Mouse (Mus musculus) MEL (cell line): ENCODE results near the gene Ccs. TPM values are rescaled to one million over a fixed set of nuclear protein-coding genes. Genes with fewer than 3 reads are reported as not detected.

Source experiments
- DNase-seq: peaks from one replicate; pipeline ENCODE4 v3.0.0; 2011; ENCODE audit warnings: low read depth, low spot score
- H3K27ac ChIP-seq: 2 replicates; pipeline ENCODE4 v1.5.1; 2012; ENCODE audit warnings: low read depth, mild to moderate bottlenecking, control low read depth, low read length, moderate library complexity; ENCODE audit not compliant: control insufficient read depth
- H3K27me3 ChIP-seq, 2 experiments: fragments of 150-350 bp in 1 of 2; sonication (generic) in 1 of 2; 2 replicates each; pipeline ENCODE4 v1.6.1; 2012; ENCODE audit warnings: low read length in 2 of 2, mild to moderate bottlenecking in 2 of 2, improper control_type of control experiment in 1 of 2, moderate library complexity in 1 of 2; ENCODE audit not compliant: insufficient read depth in 2 of 2, control insufficient read depth in 1 of 2
- H3K36me3 ChIP-seq, 2 experiments: 2 replicates each; pipeline ENCODE4 v1.6.1; 2012 to 2014; ENCODE audit warnings: low read length in 2 of 2, improper control_type of control experiment in 1 of 2, inconsistent platforms in 1 of 2, mild to moderate bottlenecking in 1 of 2; ENCODE audit not compliant: insufficient read depth in 2 of 2, control insufficient read depth in 1 of 2
- H3K4me1 ChIP-seq, 2 experiments: fragments of 150-350 bp in 1 of 2; sonication (generic) in 1 of 2; 2 replicates each; pipeline ENCODE4 v1.6.1; 2012; ENCODE audit warnings: low read length in 2 of 2, improper control_type of control experiment in 1 of 2, mild to moderate bottlenecking in 1 of 2; ENCODE audit not compliant: insufficient read depth in 2 of 2, control insufficient read depth in 1 of 2
- H3K4me3 ChIP-seq, 2 experiments: fragments of 150-350 bp in 1 of 2; sonication (generic) in 1 of 2; 2 replicates each; pipeline ENCODE4 v1.5.1; 2012; ENCODE audit warnings: low read depth in 2 of 2, low read length in 2 of 2, mild to moderate bottlenecking in 2 of 2, moderate library complexity in 2 of 2, control low read depth in 1 of 2, improper control_type of control experiment in 1 of 2; ENCODE audit not compliant: control insufficient read depth in 1 of 2, insufficient read depth in 1 of 2
- H3K79me2 ChIP-seq: 2 replicates; pipeline ENCODE4 v1.6.1; 2012; ENCODE audit warnings: mild to moderate bottlenecking, low read length, moderate library complexity; ENCODE audit not compliant: control insufficient read depth, poor library complexity, insufficient read depth
- H3K9ac ChIP-seq: 2 replicates; pipeline ENCODE4 v1.6.1; 2012; ENCODE audit warnings: low read depth, mild to moderate bottlenecking, control low read depth, low read length, moderate library complexity; ENCODE audit not compliant: control insufficient read depth, poor library complexity, severe bottlenecking
- H3K9me3 ChIP-seq: fragments of 150-350 bp; sonication (generic); replicated peaks from 2 replicates; pipeline ENCODE4 v1.6.1; 2012; ENCODE audit warnings: mild to moderate bottlenecking, low read length, improper control_type of control experiment, moderate library complexity; ENCODE audit not compliant: insufficient read depth
- BHLHE40 ChIP-seq: IDR thresholded peaks from 2 replicates; pipeline ENCODE4 v1.6.1; 2012; ENCODE audit warnings: low read depth, mild to moderate bottlenecking, inconsistent platforms, low read length, improper control_type of control experiment, borderline replicate concordance
- CHD1 ChIP-seq: IDR thresholded peaks from 2 replicates; pipeline ENCODE4 v1.6.1; 2012; ENCODE audit warnings: low read depth, mild to moderate bottlenecking, inconsistent platforms, low read length, improper control_type of control experiment
- CHD2 ChIP-seq: IDR thresholded peaks from 2 replicates; pipeline ENCODE4 v1.6.1; 2011; ENCODE audit warnings: low read length, improper control_type of control experiment
- CTCF ChIP-seq, 3 experiments: IDR thresholded peaks in 2 of 3; conservative IDR thresholded peaks in 1 of 3; 2 replicates each; pipeline ENCODE4 v1.5.1; 2011 to 2012; ENCODE audit warnings: low read length in 3 of 3, low read depth in 2 of 3, mild to moderate bottlenecking in 2 of 3, improper control_type of control experiment in 1 of 3, inconsistent platforms in 1 of 3, mixed read lengths in 1 of 3, moderate library complexity in 1 of 3; ENCODE audit not compliant: control insufficient read depth in 1 of 3, insufficient read depth in 1 of 3, poor library complexity in 1 of 3, severe bottlenecking in 1 of 3
- EP300 ChIP-seq, 2 experiments: IDR thresholded peaks; 2 replicates each; pipeline ENCODE4 v1.6.1; 2011; ENCODE audit warnings: improper control_type of control experiment in 2 of 2, low read length in 2 of 2, low read depth in 1 of 2, mild to moderate bottlenecking in 1 of 2
- ETS1 ChIP-seq: IDR thresholded peaks from 2 replicates; pipeline ENCODE4 v1.6.1; 2012; ENCODE audit warnings: low read depth, mild to moderate bottlenecking, inconsistent platforms, low read length, improper control_type of control experiment, moderate library complexity
- GABPA ChIP-seq: IDR thresholded peaks from 2 replicates; pipeline ENCODE4 v1.6.1; 2012; ENCODE audit warnings: low read depth, mild to moderate bottlenecking, inconsistent platforms, low read length, improper control_type of control experiment, moderate library complexity
- GATA1 ChIP-seq: IDR thresholded peaks from 2 replicates; pipeline ENCODE4 v1.6.1; 2011; ENCODE audit warnings: low read depth, low read length, improper control_type of control experiment
- HCFC1 ChIP-seq: IDR thresholded peaks from 2 replicates; pipeline ENCODE4 v1.6.1; 2012; ENCODE audit warnings: low read depth, mild to moderate bottlenecking, inconsistent platforms, low read length, improper control_type of control experiment, moderate library complexity
- JUND ChIP-seq: IDR thresholded peaks from 2 replicates; pipeline ENCODE4 v1.6.1; 2011; ENCODE audit warnings: low read depth, mild to moderate bottlenecking, improper control_type of control experiment, low read length
- KAT2A ChIP-seq: conservative IDR thresholded peaks from 2 replicates; pipeline ENCODE4 v1.6.1; 2012; ENCODE audit warnings: low read depth, low read length, improper control_type of control experiment, inconsistent platforms
- MAFK ChIP-seq: IDR thresholded peaks from 2 replicates; pipeline ENCODE4 v1.6.1; 2011; ENCODE audit warnings: low read depth, mild to moderate bottlenecking, low read length, improper control_type of control experiment, borderline replicate concordance
- MAZ ChIP-seq: IDR thresholded peaks from 2 replicates; pipeline ENCODE4 v1.6.1; 2012; ENCODE audit warnings: low read depth, mild to moderate bottlenecking, inconsistent platforms, low read length, improper control_type of control experiment
- MXI1 ChIP-seq: IDR thresholded peaks from 2 replicates; pipeline ENCODE4 v1.6.1; 2011; ENCODE audit warnings: mild to moderate bottlenecking, low read depth, low read length, improper control_type of control experiment
- MYC ChIP-seq: IDR thresholded peaks from 2 replicates; pipeline ENCODE4 v1.6.1; 2011; ENCODE audit warnings: low read depth, mild to moderate bottlenecking, low read length, improper control_type of control experiment, moderate library complexity
- NRF1 ChIP-seq: IDR thresholded peaks from 2 replicates; pipeline ENCODE4 v1.6.1; 2014; ENCODE audit warnings: low read depth, mild to moderate bottlenecking, inconsistent platforms, low read length, improper control_type of control experiment, moderate library complexity; ENCODE audit not compliant: poor library complexity, insufficient read depth, severe bottlenecking
- POLR2A ChIP-seq, 2 experiments: IDR thresholded peaks; 2 replicates each; pipeline ENCODE4 v1.6.1; 2011 to 2012; ENCODE audit warnings: low read length in 2 of 2, mild to moderate bottlenecking in 2 of 2, control low read depth in 1 of 2, improper control_type of control experiment in 1 of 2, low read depth in 1 of 2, moderate library complexity in 1 of 2; ENCODE audit not compliant: control insufficient read depth in 1 of 2, insufficient read depth in 1 of 2, poor library complexity in 1 of 2
- POLR2AphosphoS2 ChIP-seq: IDR thresholded peaks from 2 replicates; pipeline ENCODE4 v1.6.1; 2011; ENCODE audit warnings: low read length, improper control_type of control experiment
- POLR2AphosphoS5 ChIP-seq: IDR thresholded peaks from 2 replicates; pipeline ENCODE4 v1.6.1; 2012; ENCODE audit warnings: low read depth, borderline replicate concordance, mild to moderate bottlenecking, inconsistent platforms, low read length, moderate library complexity, mixed read lengths
- RAD21 ChIP-seq: IDR thresholded peaks from 2 replicates; pipeline ENCODE4 v1.6.1; 2011; ENCODE audit warnings: mild to moderate bottlenecking, low read depth, low read length, improper control_type of control experiment
- SIN3A ChIP-seq: IDR thresholded peaks from 2 replicates; pipeline ENCODE4 v1.6.1; 2012; ENCODE audit warnings: low read length, improper control_type of control experiment, inconsistent platforms
- SMC3 ChIP-seq: IDR thresholded peaks from 2 replicates; pipeline ENCODE4 v1.6.1; 2011; ENCODE audit warnings: low read depth, low read length, improper control_type of control experiment
- TAL1 ChIP-seq: IDR thresholded peaks from 2 replicates; pipeline ENCODE4 v1.6.1; 2012; ENCODE audit warnings: mild to moderate bottlenecking, inconsistent platforms, low read length, moderate library complexity, mixed read lengths
- TBP ChIP-seq: IDR thresholded peaks from 2 replicates; pipeline ENCODE4 v1.8.0; 2011; ENCODE audit warnings: low read depth, low read length, improper control_type of control experiment
- UBTF ChIP-seq: IDR thresholded peaks from 2 replicates; pipeline ENCODE4 v1.6.1; 2012; ENCODE audit warnings: low read depth, mild to moderate bottlenecking, inconsistent platforms, low read length, improper control_type of control experiment, moderate library complexity, borderline replicate concordance; ENCODE audit not compliant: insufficient read depth
- USF1 ChIP-seq: IDR thresholded peaks from 2 replicates; pipeline ENCODE4 v1.6.1; 2014; ENCODE audit warnings: low read depth, mild to moderate bottlenecking, inconsistent platforms, low read length, improper control_type of control experiment, moderate library complexity
- ZKSCAN1 ChIP-seq: IDR thresholded peaks from 2 replicates; pipeline ENCODE4 v1.6.1; 2012; ENCODE audit warnings: low read depth, mild to moderate bottlenecking, inconsistent platforms, low read length, improper control_type of control experiment, moderate library complexity
- ZNF384 ChIP-seq: IDR thresholded peaks from 2 replicates; pipeline ENCODE4 v1.6.1; 2012; ENCODE audit warnings: low read depth, mild to moderate bottlenecking, inconsistent platforms, low read length, improper control_type of control experiment
- polyA plus RNA-seq, 2 experiments: library from polyadenylated mRNA; stranded (reverse) in 1 of 2; unstranded in 1 of 2; fragments of >175 nt in 1 of 2; fragments of >200 nt in 1 of 2; gene quantifications; 2 replicates each; pipeline versions ENCODE4 v1.2.1 to v1.2.4; 2012; ENCODE audit warnings: low replicate concordance in 2 of 2, low read depth in 1 of 2; ENCODE audit not compliant: insufficient read length in 2 of 2, insufficient read depth in 1 of 2, missing spikeins in 1 of 2
- total RNA-seq: library from RNA; depleted of rRNA; stranded (reverse); fragments of 300-350 nt; gene quantifications from 2 replicates; pipeline ENCODE4 v1.2.3, GENCODE M21; 2012

The Ccs gene
- total and polyA plus RNA-seq, 3 experiments, result 48.3 to 56.6 TPM; not detected in 1

DNA sequence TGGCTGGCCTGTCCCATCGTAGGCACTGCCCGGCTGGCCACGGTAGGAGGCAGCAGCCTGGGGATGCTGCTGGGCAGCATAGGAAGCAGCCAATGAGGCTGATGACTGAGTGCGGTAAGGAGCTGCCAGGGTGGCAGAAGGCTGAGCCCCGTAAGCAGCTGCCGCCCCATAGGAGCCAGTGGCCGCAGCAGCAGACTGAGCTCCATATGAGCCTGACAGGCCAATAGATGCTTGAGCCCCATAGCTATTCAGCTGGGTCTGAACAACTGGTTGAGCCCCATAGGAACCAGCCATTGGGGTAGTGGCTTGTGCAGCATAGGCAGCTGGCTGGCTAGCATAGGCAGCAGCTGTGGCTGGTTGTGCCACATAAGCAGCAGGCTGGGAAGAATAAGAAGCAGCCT, 36.4 kb downstream of the Ccs start:
- H3K27me3 ChIP-seq, result no peaks in the 10 kb centered on the region
- peaks cover 88% of the 10 kb centered on the region for H3K79me2 ChIP-seq
- no peak overlapping the region for H3K9ac ChIP-seq
- TF ChIP-seq GABPA (no peak), POLR2AphosphoS2 (no peak), TBP (no peak), MAFK (no peak), EP300 (IDR thresholded peaks at IDR 0.05; ENCODE audit: low read depth in 1 of 2, low read length in 2 of 2) (no peak), TAL1 (no peak), RAD21 (no peak), CHD1 (no peak), MYC (no peak), ZNF384 (no peak), MAZ (no peak)
- TF ChIP-seq, all 39 proteins: peak for 0
- peaks cover under 1 to 1% of the 10 kb centered on the region in 2 experiments for H3K4me1 ChIP-seq
- peaks cover 31 to 37% of the 10 kb centered on the region in 2 experiments for H3K36me3 ChIP-seq
- no peak overlapping the region for H3K4me3 ChIP-seq
- H3K27ac ChIP-seq, result no peak overlapping the region
- no peak for DNase-seq
- no peaks in the 10 kb centered on the region for H3K9me3 ChIP-seq

DNA sequence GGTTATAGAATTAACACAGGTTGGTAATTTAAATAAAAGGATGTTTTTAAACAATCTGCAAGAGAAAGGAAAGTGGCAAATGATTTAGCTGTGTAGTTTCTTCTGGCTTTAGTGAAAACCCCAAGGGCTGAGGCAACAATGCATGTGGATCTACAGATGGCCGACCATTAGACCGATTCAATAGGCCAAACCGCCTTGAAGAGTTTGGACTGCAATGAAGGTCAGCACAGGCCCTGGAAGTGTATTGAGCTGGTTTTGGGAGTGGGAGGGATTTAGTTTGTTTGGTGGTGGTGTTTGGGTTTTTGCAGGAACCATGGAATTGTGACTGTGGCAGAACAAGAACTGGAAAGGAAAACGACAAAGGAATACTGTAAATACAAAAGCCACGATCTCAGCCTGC, 40.0 kb downstream of the Ccs start:
- Histone ChIP-seq H3K79me2 (peaks cover 74% of the 10 kb centered on the region), H3K4me1 (peaks cover 22 to 30% of the 10 kb centered on the region in 2 experiments), H3K27me3 (no peaks in the 10 kb centered on the region), H3K27ac (no peak overlapping the region), H3K9ac (no peak overlapping the region), H3K9me3 (no peaks in the 10 kb centered on the region), H3K4me3 (no peak overlapping the region), H3K36me3 (peaks cover 34 to 40% of the 10 kb centered on the region in 2 experiments)
- TF ChIP-seq POLR2A (IDR thresholded peaks at IDR 0.05; ENCODE audit: control insufficient read depth in 1 of 2, insufficient read depth in 1 of 2, low read depth in 1 of 2, low read length in 2 of 2, poor library complexity in 1 of 2) (no peak), BHLHE40 (no peak), KAT2A (no peak), USF1 (no peak), HCFC1 (no peak), POLR2AphosphoS2 (no peak)
- DNase-seq, result no peak

DNA sequence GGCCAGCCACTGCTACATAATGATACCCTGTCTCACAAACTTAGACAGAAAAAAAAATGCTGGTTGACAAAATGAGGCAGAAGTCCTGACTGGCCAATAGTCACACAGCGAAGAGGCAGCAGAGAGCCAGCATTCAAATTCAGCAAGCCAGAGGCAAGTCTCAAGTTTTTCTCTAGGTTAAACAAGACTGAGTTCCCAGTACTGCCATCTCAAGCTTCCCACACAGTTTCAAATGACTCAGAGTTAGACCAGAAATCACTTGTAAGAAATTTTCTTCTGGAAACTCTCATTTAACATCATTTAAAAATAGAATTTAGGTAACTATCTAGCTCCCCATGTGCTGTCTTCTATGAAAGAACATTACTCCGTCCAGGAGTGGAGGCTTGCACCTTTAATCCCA, 41.3 kb downstream of the Ccs start:
- Histone ChIP-seq H3K9ac (no peak overlapping the region), H3K27me3 (no peaks in the 10 kb centered on the region), H3K79me2 (peaks cover 69% of the 10 kb centered on the region), H3K4me3 (no peak overlapping the region), H3K36me3 (peaks cover 29 to 42% of the 10 kb centered on the region in 2 experiments), H3K27ac (no peak overlapping the region), H3K9me3 (no peaks in the 10 kb centered on the region), H3K4me1 (peaks cover 22 to 30% of the 10 kb centered on the region in 2 experiments)
- no peak for TF ChIP-seq ETS1
- TF ChIP-seq MXI1, result no peak
- no peak for TF ChIP-seq BHLHE40
- TF ChIP-seq CTCF (IDR thresholded peaks at IDR 0.05 in 2 of 3, conservative IDR thresholded peaks at IDR 0.05 in 1 of 3; ENCODE audit: control insufficient read depth in 1 of 3, insufficient read depth in 1 of 3, low read depth in 2 of 3, low read length in 3 of 3, poor library complexity in 1 of 3, severe bottlenecking in 1 of 3), result no peak
- no peak for TF ChIP-seq ZKSCAN1
- TF ChIP-seq POLR2AphosphoS5, result no peak
- no peak for TF ChIP-seq NRF1
- no peak for TF ChIP-seq RAD21
- TF ChIP-seq SMC3, result no peak
- TF ChIP-seq UBTF, result no peak
- TF ChIP-seq JUND, result no peak
- TF ChIP-seq MAFK, result no peak
- no peak for TF ChIP-seq KAT2A
- no peak for TF ChIP-seq CHD2
- no peak for TF ChIP-seq HCFC1
- TF ChIP-seq GATA1, result no peak
- no peak for TF ChIP-seq SIN3A
- no peak for DNase-seq
